Mouse (Mus musculus): ENCODE results near the gene Sys1.

- TF ChIP-seq TAL1 (IDR thresholded peaks at IDR 0.05; ENCODE audit: low read length): no peak
- TF ChIP-seq GATA1 (IDR thresholded peaks at IDR 0.05; ENCODE audit: low read length): no peak
Measured at GRCm38 (mm10) chr2:164424406-164424805, 32.4 kb upstream of the Sys1 start.
